Comparison of ENCODE assay signal across 15 mouse cellular contexts in genomic region chr17:5196508-5196907, GRCm38 (mm10).
"Had no signal": no experiment of that assay in that cellular context is flagged by ENCODE, and none has a peak within 500 bp of the region (broad histone marks: within the 10 kb centered on the region; RNA-seq: fewer than 3 reads in every experiment).

No protein-coding gene starts in this region.

- H3K4me3 ChIP-seq: layer of hippocampus, adult 2 months; midbrain, embryonic 13.5 days; myocyte; neural tube, embryonic 13.5 days had no signal

- DNase-seq: kidney, adult 2 months; kidney, postnatal 25 days; layer of hippocampus, adult 9-11 months; lung, adult 18-20 months; lung, postnatal 14 days; thymus, adult 18-20 months; thymus, postnatal 36 days had no signal

- H3K27me3 ChIP-seq: midbrain, embryonic 13.5 days; neural tube, embryonic 13.5 days had no signal

- H3K9ac ChIP-seq: midbrain, embryonic 13.5 days; neural tube, embryonic 13.5 days had no signal

- ATAC-seq: inflammation-experienced regulatory T-cells, adult 6 months; intestine, postnatal 0 days; midbrain, embryonic 13.5 days; midbrain, embryonic 16.5 days had no signal

- H3K27ac ChIP-seq: kidney, postnatal 0 days had no signal

- H3K36me3 ChIP-seq: midbrain, embryonic 13.5 days; neural tube, embryonic 13.5 days had no signal

- H3K4me2 ChIP-seq: midbrain, embryonic 13.5 days; neural tube, embryonic 13.5 days had no signal

- H3K9me3 ChIP-seq: midbrain, embryonic 13.5 days; neural tube, embryonic 13.5 days had no signal
